Mouse (Mus musculus) stomach, embryonic 15.5 days (tissue): ENCODE results near the gene Hnrnpu. TPM values are rescaled to one million over a fixed set of nuclear protein-coding genes. Genes with fewer than 3 reads are reported as not detected.
"Not testable (repeated sequence)": the region's sequence is repeated elsewhere in the genome, so short reads cannot be mapped to it uniquely, and the experiment has no call there.

Source experiments
- ATAC-seq: fragments of 200-750 bp; cut with Nextera tagmentation; 2 replicates; pipeline ENCODE4 v1.8.0; 2017; ENCODE audit warnings: low read depth, moderate number of reproducible peaks, moderate TSS enrichment; ENCODE audit not compliant: insufficient read depth, low FRiP score
- H3K27ac ChIP-seq: fragments of 300-500 bp; sonication (generic); 2 replicates; pipeline ENCODE4 v1.5.1; 2015; ENCODE audit warnings: mild to moderate bottlenecking, inconsistent platforms
- H3K27me3 ChIP-seq: fragments of 300-500 bp; sonication (generic); replicated peaks from 2 replicates; pipeline ENCODE4 v1.6.1; 2015; ENCODE audit warnings: inconsistent platforms
- H3K36me3 ChIP-seq: fragments of 300-500 bp; sonication (generic); 2 replicates; pipeline ENCODE4 v1.6.1; 2015; ENCODE audit warnings: inconsistent platforms
- H3K4me1 ChIP-seq: fragments of 300-500 bp; sonication (generic); 2 replicates; pipeline ENCODE4 v1.6.1; 2015; ENCODE audit warnings: inconsistent platforms
- H3K4me2 ChIP-seq: fragments of 300-500 bp; sonication (generic); 2 replicates; pipeline ENCODE4 v1.6.1; 2015; ENCODE audit warnings: mild to moderate bottlenecking, inconsistent platforms
- H3K4me3 ChIP-seq: fragments of 300-500 bp; sonication (generic); replicated peaks from 2 replicates; pipeline ENCODE4 v1.5.1; 2015; ENCODE audit warnings: inconsistent platforms
- H3K9ac ChIP-seq: fragments of 300-500 bp; sonication (generic); 2 replicates; pipeline ENCODE4 v1.6.1; 2015; ENCODE audit warnings: inconsistent platforms
- H3K9me3 ChIP-seq: fragments of 300-500 bp; sonication (generic); 2 replicates; pipeline ENCODE4 v1.6.1; 2016; ENCODE audit warnings: inconsistent platforms
- WGBS: fragments of 180-500 bp; shearing (Covaris S2); methylation state at CpG from one replicate; pipeline ENCODE4 v1.1.7; 2015; 5-methylcytosine and 5-hydroxymethylcytosine counted together
- microRNA-seq: library from miRNA; unstranded; fragments of <30 nt; microRNA quantifications from one replicate; pipeline ENCODE4, GENCODE M21; 2016
- polyA plus RNA-seq: library from polyadenylated mRNA; unstranded; fragments of >200 nt; fragmentation: Nextera tagmentation; extraction: Ambion mirVana; gene quantifications from 2 replicates; pipeline ENCODE4 v1.2.1, GENCODE M21; 2015

Gene Hnrnpu
- polyA plus RNA-seq, 1 experiment from 2014 or later, result 375 TPM

DNA sequence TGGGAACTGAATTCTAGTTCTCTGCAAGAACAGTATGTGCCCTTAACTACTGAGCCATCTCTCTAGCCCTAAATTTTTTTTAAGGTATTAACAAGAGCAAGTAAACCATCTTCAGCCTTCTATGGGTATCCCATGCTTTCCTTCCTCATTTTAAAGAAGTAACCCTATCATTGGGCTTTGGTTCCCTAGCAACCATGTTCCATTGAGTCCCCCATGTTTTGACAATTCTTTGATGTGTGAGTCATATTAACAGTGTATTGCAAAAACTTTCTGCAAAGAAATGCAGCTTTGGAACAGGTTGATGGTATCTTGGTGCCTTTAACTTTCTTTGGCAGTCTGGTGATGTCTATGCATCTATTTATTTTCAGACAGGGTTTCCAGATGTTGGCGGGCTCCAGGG is 43.5 kb downstream of the Hnrnpu start:
- Histone ChIP-seq H3K9ac (no peak overlapping the region), H3K4me1 (no peaks in the 10 kb centered on the region), H3K9me3 (no peaks in the 10 kb centered on the region), H3K27me3 (no peaks in the 10 kb centered on the region), H3K36me3 (no peaks in the 10 kb centered on the region), H3K4me2 (no peak overlapping the region), H3K4me3 (no peak overlapping the region), H3K27ac (no peak overlapping the region)
- ATAC-seq, result no peak
- whole genome bisulfite sequencing, result 93% methylated on average over 1 of the region's 1 CpGs

DNA sequence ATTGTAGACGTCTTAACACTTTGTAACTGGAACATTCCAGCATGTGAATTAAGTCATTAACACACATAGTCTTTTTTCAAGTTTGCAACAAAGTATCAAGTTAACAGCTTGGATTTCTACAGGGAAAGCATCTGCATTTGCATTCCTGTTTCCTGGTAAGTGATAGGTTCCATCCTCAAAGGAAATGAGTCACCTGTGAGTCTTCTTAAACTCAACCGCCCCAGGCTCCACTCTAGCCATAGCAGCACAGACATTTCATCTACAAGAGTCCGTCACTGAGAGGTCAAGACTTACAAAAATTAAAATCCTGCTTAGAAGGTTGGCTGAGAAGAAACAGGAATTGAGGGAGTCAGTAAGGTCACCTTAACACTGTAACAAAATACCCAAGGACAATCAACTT is 45.9 kb downstream of the Hnrnpu start:
- no peak overlapping the region for H3K27ac ChIP-seq
- no peak overlapping the region for H3K9ac ChIP-seq
- H3K4me2 ChIP-seq, result no peak overlapping the region
- H3K9me3 ChIP-seq, result no peaks in the 10 kb centered on the region
- no peaks in the 10 kb centered on the region for H3K36me3 ChIP-seq
- no peak overlapping the region for H3K4me3 ChIP-seq
- WGBS, result 78% methylated on average over 3 of the region's 3 CpGs
- no peak for ATAC-seq
- H3K4me1 ChIP-seq, result no peaks in the 10 kb centered on the region
- H3K27me3 ChIP-seq, result no peaks in the 10 kb centered on the region

DNA sequence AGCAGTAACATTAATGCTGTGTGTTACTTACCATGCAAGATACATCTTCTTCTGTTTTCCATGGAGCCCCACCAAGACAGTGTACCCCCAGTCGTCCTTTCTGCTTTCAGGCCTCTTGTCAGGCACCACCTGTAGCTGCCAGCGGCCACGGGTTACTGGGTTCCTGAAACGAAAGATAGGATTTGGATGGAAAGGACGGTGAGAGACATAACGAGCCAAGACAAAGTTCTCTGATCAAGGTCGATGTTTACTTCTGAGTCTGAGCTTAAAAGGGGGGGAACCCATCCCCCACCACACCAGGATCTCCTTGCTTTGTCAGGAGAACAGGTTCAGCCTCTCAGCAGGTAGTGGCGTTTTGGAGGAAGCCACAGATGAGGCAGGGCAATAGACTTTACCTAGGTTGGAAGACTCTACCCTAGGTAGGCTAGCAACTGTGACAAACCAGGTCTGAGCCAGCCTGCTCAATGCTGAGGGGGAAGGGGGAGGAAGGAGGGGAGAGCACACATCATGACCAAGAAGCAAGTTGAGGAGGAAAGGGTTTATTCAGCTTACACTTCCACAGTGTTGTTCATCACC is 49.9 kb downstream of the Hnrnpu start:
- Histone ChIP-seq H3K36me3 (no peaks in the 10 kb centered on the region), H3K27me3 (no peaks in the 10 kb centered on the region), H3K27ac (no peak overlapping the region), H3K9me3 (no peaks in the 10 kb centered on the region), H3K4me2 (no peak overlapping the region), H3K4me3 (no peak overlapping the region), H3K4me1 (no peaks in the 10 kb centered on the region), H3K9ac (no peak overlapping the region)
- no peak for ATAC-seq
- WGBS, result 62% methylated on average over 8 of the region's 8 CpGs

DNA sequence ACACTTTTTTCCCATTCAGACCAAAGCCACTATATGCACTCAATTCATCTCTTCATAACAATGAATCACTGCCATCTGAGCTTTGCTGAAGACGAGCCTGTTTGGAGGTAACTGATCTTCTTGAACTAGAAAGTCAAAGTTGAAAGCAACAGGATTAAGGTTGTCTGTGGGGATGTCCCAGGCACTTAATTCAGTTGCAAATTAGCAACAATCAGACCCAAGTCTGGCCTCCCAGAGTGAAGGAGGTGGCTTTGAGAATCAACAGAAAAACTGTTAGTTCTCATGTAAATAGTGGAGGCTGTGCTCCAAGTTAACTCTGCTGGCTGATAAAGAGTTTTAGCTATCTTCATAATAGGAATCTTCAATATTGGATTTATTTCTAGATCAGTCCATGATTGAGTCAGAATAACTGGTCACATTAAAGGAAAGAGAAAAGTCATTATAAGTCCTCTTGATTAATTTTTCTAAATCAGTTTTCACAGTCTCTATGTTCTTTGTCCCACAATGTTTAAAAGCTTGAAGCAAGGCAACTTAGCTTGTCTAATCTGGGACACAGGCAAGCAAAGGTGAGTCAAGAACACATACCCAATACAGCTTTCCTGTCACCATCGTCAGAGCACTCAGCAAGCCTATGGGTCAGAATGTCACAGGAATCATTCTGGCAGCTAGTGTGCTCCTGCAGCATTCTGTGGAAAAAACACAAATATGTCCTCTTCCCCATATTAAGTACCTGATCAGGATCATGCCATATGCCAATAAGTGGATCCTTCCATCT is 53.5 kb downstream of the Hnrnpu start:
- Histone ChIP-seq H3K36me3 (no peaks in the 10 kb centered on the region), H3K27me3 (no peaks in the 10 kb centered on the region), H3K9me3 (no peaks in the 10 kb centered on the region), H3K27ac (no peak overlapping the region), H3K9ac (no peak overlapping the region), H3K4me2 (no peak overlapping the region), H3K4me1 (no peaks in the 10 kb centered on the region), H3K4me3 (no peak overlapping the region)
- 71% methylated on average over 2 of the region's 2 CpGs for WGBS
- ATAC-seq, result no peak

DNA sequence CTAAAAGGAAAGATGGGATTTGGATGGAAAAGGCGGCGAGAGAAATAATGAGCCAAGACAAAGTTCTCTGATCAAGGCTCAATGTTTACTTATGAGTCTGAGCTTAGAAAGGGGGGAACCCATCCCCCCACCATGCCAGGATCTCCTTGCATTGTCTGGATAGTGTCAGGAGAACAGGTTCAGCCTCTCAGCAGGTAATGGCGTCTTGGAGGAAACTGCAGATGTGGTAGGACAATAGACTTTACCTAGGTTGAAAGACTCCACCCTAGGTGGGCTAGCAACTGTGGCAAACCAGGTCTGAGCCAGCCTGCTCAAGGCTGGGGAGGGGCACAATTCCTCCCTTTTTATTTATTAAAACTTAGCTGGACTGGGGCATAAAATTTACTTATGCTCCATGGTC is 54.3 kb downstream of the Hnrnpu start:
- not testable (repeated sequence) for ATAC-seq, H3K4me3 ChIP-seq, H3K9me3 ChIP-seq, H3K9ac ChIP-seq, H3K4me2 ChIP-seq, H3K27ac ChIP-seq, H3K27me3 ChIP-seq, H3K4me1 ChIP-seq, H3K36me3 ChIP-seq
- 89% methylated on average over 3 of the region's 3 CpGs for WGBS

DNA sequence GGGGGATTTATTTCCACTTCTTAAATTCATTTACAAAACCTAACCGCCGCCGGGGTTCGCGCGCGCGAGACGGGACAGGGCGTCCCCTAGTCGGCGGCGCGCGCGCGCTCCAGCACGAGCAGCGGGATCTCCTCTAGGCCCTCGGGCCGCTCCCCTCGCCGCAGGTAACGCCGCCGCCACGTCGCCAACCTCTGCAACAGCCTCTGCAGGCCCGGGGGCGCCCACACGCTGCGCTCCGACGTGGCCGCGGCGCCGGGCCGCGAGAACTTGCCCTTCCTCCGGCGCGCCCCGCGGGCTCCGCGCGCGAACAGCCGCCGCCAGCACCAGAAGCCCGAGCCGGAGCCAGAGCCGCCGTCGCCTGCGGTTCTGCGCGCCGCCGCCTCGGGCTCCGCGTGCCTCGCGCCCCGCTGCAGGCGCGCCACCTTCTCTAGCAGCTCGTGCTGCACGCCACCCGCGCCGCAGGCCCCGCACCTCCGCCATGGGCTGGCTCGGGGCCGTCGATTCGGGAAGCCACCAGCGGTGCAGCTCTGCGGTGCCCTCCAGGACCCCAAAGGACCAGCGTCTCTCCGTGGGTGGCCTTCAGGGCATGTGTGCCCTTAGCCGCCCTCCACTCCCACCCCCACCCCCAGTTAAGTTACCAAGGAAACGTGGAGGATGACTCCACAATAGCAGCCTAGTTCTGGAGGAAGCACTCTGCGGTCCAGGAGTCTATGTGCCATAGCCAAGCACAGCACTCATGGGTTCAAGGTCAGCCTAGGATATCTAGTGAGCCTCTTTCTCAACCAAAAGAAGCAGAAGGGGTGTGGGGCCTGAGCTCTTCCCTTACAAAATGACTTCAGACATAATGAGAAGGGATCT is 61.3 kb downstream of the Hnrnpu start:
- Histone ChIP-seq H3K4me1 (no peaks in the 10 kb centered on the region), H3K27ac (peak overlapping the region; percentile 67), H3K4me2 (peak overlapping the region; percentile 89), H3K4me3 (peak overlapping the region; percentile 64), H3K27me3 (no peaks in the 10 kb centered on the region), H3K9ac (peak overlapping the region; percentile 55), H3K36me3 (no peaks in the 10 kb centered on the region), H3K9me3 (no peaks in the 10 kb centered on the region)
- ATAC-seq, result peak; percentile 88
- under 1% methylated on average over 87 of the region's 87 CpGs for WGBS

DNA sequence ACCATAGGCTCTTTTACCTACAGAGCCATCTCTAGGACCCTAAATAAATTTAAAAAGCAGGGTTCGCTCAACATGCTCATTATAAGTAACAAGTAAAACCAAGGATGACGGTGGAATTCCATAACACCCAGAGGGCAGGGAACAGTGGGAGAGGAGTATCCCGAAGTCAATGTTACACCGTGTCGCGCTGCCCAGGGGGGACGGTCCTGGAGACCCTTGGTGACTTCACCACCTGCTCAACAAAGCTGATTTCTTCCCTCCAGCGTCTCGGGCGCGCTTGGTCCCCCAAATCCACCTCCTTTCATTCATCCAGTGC is 61.9 kb downstream of the Hnrnpu start:
- no peak overlapping the region for H3K27ac ChIP-seq
- WGBS, result 10% methylated on average over 11 of the region's 11 CpGs

DNA sequence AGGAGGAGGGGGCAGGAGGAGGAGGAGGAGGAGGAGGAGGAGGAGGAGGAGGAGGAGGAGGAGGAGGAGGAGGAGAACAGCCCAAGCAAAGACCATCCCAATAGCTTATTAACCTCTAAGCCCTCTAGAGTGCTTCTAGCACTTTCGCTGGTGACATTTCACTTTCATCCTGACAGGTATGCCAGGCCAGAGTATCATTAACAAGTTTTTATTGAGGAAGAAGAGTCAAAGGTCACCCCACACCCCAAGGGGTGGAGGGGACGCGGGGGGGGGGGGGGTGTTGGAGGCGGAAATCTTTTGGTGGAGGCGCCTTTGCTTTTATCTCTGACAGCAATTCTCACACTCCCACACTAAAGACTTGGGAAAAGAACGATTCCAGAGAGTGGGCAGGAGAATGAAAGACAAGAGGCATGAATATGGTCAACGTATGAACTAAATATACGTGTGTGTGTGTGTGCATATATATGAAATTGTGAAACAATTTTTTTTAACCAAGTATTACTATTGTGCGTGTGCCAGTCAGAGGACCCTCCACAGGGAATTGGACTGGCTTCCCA is 62.3 kb downstream of the Hnrnpu start:
- no peak overlapping the region for H3K27ac ChIP-seq
- H3K9me3 ChIP-seq, result no peaks in the 10 kb centered on the region
- H3K9ac ChIP-seq, result no peak overlapping the region
- no peaks in the 10 kb centered on the region for H3K36me3 ChIP-seq
- peak overlapping the region; percentile 64 for H3K4me3 ChIP-seq
- H3K4me1 ChIP-seq, result no peaks in the 10 kb centered on the region
- H3K27me3 ChIP-seq, result no peaks in the 10 kb centered on the region
- peak overlapping the region; percentile 89 for H3K4me2 ChIP-seq
- no peak for ATAC-seq
- 35% methylated on average over 9 of the region's 9 CpGs for WGBS

More for the DNA sequence above, 61.9 kb downstream of the Hnrnpu start:
- H3K27me3 ChIP-seq, result no peaks in the 10 kb centered on the region
- no peaks in the 10 kb centered on the region for H3K36me3 ChIP-seq
- peak overlapping the region; percentile 89 for H3K4me2 ChIP-seq
- H3K9ac ChIP-seq, result peak overlapping the region; percentile 55; the same call in 1 of the 2 replicates
- no peaks in the 10 kb centered on the region for H3K4me1 ChIP-seq
- peak overlapping the region; percentile 64 for H3K4me3 ChIP-seq
- H3K9me3 ChIP-seq, result no peaks in the 10 kb centered on the region
- no peak for ATAC-seq

Small RNA genes within 50 kb of the gene (microRNA-seq; reads per million reads assigned to microRNA genes)
- not detected for gene Gm27458

Other genes starting within 250 kb of the Hnrnpu start
- 23.1 and 25.2 TPM in 2 replicates for gene Desi2, start 150.4 kb downstream of the Hnrnpu start, polyA plus RNA-seq
- 134 and 137 TPM in 2 replicates for gene Cox20, start 18.7 kb downstream of the Hnrnpu start, polyA plus RNA-seq
- 6.3 and 6.9 TPM in 2 replicates for gene Efcab2, start 68.3 kb upstream of the Hnrnpu start, polyA plus RNA-seq
- gene Kif26b, start 191.3 kb upstream of the Hnrnpu start, polyA plus RNA-seq, result 3.4 and 5.7 TPM in 2 replicates